Mouse (Mus musculus): ENCODE data around the gene Gadd45b. TPM values are rescaled to one million over a fixed set of nuclear protein-coding genes. Genes with fewer than 3 reads are reported as not detected.

Gene Gadd45b
- polyA plus RNA-seq, 2 experiments = 36.6 to 46.2 TPM

DNA sequence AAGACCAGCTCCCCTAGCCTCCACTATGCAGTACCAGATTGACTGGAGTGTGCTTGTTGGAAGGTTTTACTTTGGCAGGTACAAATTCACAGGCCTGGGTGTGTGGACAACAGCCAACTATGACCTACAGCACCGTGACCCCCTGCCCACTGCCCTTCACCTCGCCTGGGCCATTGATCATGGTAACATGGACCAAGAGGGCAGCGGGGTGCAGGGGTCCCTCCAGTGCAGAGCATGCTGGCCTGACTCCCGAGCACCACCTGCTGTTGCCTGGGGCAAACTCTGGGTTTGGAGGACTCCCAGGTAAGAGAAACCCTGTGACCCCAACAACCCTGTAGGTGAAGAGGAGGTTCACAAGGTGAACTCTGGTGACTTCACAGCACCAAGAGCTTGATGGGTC lies 27.9 kb downstream of the Gadd45b start:
- H3K4me1 ChIP-seq (ENCODE audit: control insufficient read depth, insufficient read depth, low read length) = peaks cover 17% of the 10 kb centered on the region
- ATAC-seq (ENCODE audit: low FRiP score, low read depth) (no peak), DNase-seq (ENCODE audit: low spot score) (no peak)
- no peaks in the 10 kb centered on the region for H3K9me3 ChIP-seq (ENCODE audit: control insufficient read depth, low read length)
- no peak overlapping the region for H3K4me2 ChIP-seq (replicated peaks; ENCODE audit: low read depth, low read length, severe bottlenecking)
- H3K4me3 ChIP-seq (replicated peaks; ENCODE audit: low read length) = no peak overlapping the region
- H3K27me3 ChIP-seq (ENCODE audit: control insufficient read depth, insufficient read depth, low read length) = no peaks in the 10 kb centered on the region
- no peak overlapping the region for H3K27ac ChIP-seq (replicated peaks; ENCODE audit: low read depth, low read length)
- H3K9ac ChIP-seq (ENCODE audit: low read depth, low read length, severe bottlenecking) = no peak overlapping the region
- no peaks in the 10 kb centered on the region for H3K36me3 ChIP-seq (ENCODE audit: control insufficient read depth, insufficient read depth, low read length)
- no peak for TF ChIP-seq POLR2A (IDR thresholded peaks at IDR 0.05; ENCODE audit: borderline replicate concordance, extremely low read depth, insufficient read depth, insufficient read length)
- WGBS = 69% methylated on average over 4 of the region's 4 CpGs

DNA sequence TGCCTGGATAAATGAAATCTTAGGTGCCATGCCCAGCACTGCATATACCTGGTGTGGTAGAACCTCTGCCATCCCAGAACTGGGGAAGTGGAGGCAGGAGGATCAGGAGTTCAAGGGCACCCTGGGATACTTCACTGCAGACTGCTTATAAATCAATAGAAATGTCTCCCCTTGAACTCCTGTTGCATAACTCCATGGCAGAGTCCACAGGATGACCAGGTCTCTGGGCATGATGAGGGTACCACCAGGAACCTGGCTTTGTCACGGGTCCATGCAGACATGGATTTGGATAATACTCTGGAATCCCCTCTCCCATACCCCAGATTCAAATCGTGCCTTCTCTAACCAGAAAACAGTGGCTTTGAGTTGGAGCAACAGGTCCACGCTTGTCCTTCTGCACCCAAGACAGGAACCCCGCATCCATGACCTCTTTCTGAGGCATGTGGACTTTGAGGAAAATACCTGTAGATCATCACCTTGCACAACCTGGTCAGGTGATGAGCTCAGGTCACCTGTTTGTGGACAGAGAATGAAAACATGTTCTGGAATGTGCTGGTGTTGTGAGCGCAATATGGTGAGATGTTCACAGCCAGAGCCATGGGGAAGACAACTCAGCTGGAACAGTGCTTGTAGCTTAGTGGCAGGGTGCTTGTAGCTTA lies 29.2 kb downstream of the Gadd45b start:
- no peak overlapping the region for H3K4me2 ChIP-seq (replicated peaks; ENCODE audit: low read depth, low read length, severe bottlenecking)
- no peak overlapping the region for H3K4me3 ChIP-seq (replicated peaks; ENCODE audit: low read length)
- TF ChIP-seq POLR2A (IDR thresholded peaks at IDR 0.05; ENCODE audit: borderline replicate concordance, extremely low read depth, insufficient read depth, insufficient read length) = no peak
- H3K36me3 ChIP-seq (ENCODE audit: control insufficient read depth, insufficient read depth, low read length) = no peaks in the 10 kb centered on the region
- peaks cover 27% of the 10 kb centered on the region for H3K4me1 ChIP-seq (ENCODE audit: control insufficient read depth, insufficient read depth, low read length)
- no peak overlapping the region for H3K27ac ChIP-seq (replicated peaks; ENCODE audit: low read depth, low read length)
- H3K9ac ChIP-seq (ENCODE audit: low read depth, low read length, severe bottlenecking) = no peak overlapping the region
- no peak for ATAC-seq (ENCODE audit: low FRiP score, low read depth)
- no peaks in the 10 kb centered on the region for H3K9me3 ChIP-seq (ENCODE audit: control insufficient read depth, low read length)
- no peaks in the 10 kb centered on the region for H3K27me3 ChIP-seq (ENCODE audit: control insufficient read depth, insufficient read depth, low read length)
- WGBS = 93% methylated on average over 5 of the region's 5 CpGs
- DNase-seq (ENCODE audit: low spot score) = no peak

GRCm38 (mm10) chr10:80960551-80961508 lies 31.0 kb downstream of the Gadd45b start:
- H3K9ac ChIP-seq (ENCODE audit: low read depth, low read length, severe bottlenecking) = 0 out of 2 replicates have a peak overlapping the region, but pooled peaks have one; percentile 7
- peak overlapping the region; percentile 37 for H3K4me2 ChIP-seq (replicated peaks; ENCODE audit: low read depth, low read length, severe bottlenecking)
- H3K36me3 ChIP-seq (ENCODE audit: control insufficient read depth, insufficient read depth, low read length) = no peaks in the 10 kb centered on the region
- DNase-seq (ENCODE audit: low spot score) (peak; percentile 82), ATAC-seq (ENCODE audit: low FRiP score, low read depth) (peak; percentile 86)
- H3K9me3 ChIP-seq (ENCODE audit: control insufficient read depth, low read length) = no peaks in the 10 kb centered on the region
- H3K27me3 ChIP-seq (ENCODE audit: control insufficient read depth, insufficient read depth, low read length) = no peaks in the 10 kb centered on the region
- H3K4me1 ChIP-seq (ENCODE audit: control insufficient read depth, insufficient read depth, low read length) = peaks cover 23% of the 10 kb centered on the region
- no peak overlapping the region for H3K4me3 ChIP-seq (replicated peaks; ENCODE audit: low read length)
- no peak for TF ChIP-seq POLR2A (IDR thresholded peaks at IDR 0.05; ENCODE audit: borderline replicate concordance, extremely low read depth, insufficient read depth, insufficient read length)
- H3K27ac ChIP-seq (replicated peaks; ENCODE audit: low read depth, low read length) = peak overlapping the region; percentile 81
- 20% methylated on average over 11 of the region's 16 CpGs for WGBS

GRCm38 (mm10) chr10:80962051-80962472 lies 32.2 kb downstream of the Gadd45b start:
- peaks cover 27% of the 10 kb centered on the region for H3K4me1 ChIP-seq (ENCODE audit: control insufficient read depth, insufficient read depth, low read length)
- DNase-seq (ENCODE audit: low spot score) = no peak
- TF ChIP-seq POLR2A (IDR thresholded peaks at IDR 0.05; ENCODE audit: borderline replicate concordance, extremely low read depth, insufficient read depth, insufficient read length) = no peak

DNA sequence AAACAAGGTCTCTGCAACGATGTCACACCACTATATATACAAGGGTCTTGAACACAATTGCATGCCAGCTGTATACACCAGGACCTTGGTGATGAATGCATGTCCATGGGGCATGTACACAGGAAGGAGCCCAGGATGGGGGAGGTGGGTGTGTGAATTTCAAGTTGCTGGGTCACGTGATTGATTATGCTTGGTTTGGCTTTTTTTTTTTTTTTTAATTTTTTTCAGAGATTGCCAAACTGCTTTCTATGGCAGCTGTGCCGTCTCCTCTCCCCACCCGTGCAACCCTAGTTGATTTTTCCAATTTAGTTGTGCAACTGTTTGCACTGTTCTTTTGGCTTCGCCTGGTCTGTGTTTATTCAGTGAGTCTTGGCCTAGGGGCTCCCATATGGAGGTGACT lies 32.7 kb downstream of the Gadd45b start:
- H3K4me2 ChIP-seq (replicated peaks; ENCODE audit: low read depth, low read length, severe bottlenecking) = no peak overlapping the region
- no peaks in the 10 kb centered on the region for H3K27me3 ChIP-seq (ENCODE audit: control insufficient read depth, insufficient read depth, low read length)
- H3K4me1 ChIP-seq (ENCODE audit: control insufficient read depth, insufficient read depth, low read length) = peaks cover 32% of the 10 kb centered on the region
- TF ChIP-seq POLR2A (IDR thresholded peaks at IDR 0.05; ENCODE audit: borderline replicate concordance, extremely low read depth, insufficient read depth, insufficient read length) = no peak
- ATAC-seq (ENCODE audit: low FRiP score, low read depth) = no peak
- H3K4me3 ChIP-seq (replicated peaks; ENCODE audit: low read length) = no peak overlapping the region
- no peaks in the 10 kb centered on the region for H3K9me3 ChIP-seq (ENCODE audit: control insufficient read depth, low read length)
- H3K9ac ChIP-seq (ENCODE audit: low read depth, low read length, severe bottlenecking) = no peak overlapping the region
- H3K36me3 ChIP-seq (ENCODE audit: control insufficient read depth, insufficient read depth, low read length) = no peaks in the 10 kb centered on the region
- H3K27ac ChIP-seq (replicated peaks; ENCODE audit: low read depth, low read length) = no peak overlapping the region
- no peak for DNase-seq (ENCODE audit: low spot score)
- WGBS = 83% methylated on average over 5 of the region's 5 CpGs

More at GRCm38 (mm10) chr10:80962051-80962472, 32.2 kb downstream of the Gadd45b start:
- Histone ChIP-seq H3K4me3 (replicated peaks; ENCODE audit: low read length) (no peak overlapping the region), H3K9me3 (ENCODE audit: control insufficient read depth, low read length) (no peaks in the 10 kb centered on the region), H3K9ac (ENCODE audit: low read depth, low read length, severe bottlenecking) (no peak overlapping the region), H3K4me2 (replicated peaks; ENCODE audit: low read depth, low read length, severe bottlenecking) (no peak overlapping the region), H3K27me3 (ENCODE audit: control insufficient read depth, insufficient read depth, low read length) (no peaks in the 10 kb centered on the region), H3K27ac (replicated peaks; ENCODE audit: low read depth, low read length) (no peak overlapping the region), H3K36me3 (ENCODE audit: control insufficient read depth, insufficient read depth, low read length) (no peaks in the 10 kb centered on the region)
- 43% methylated on average over 10 of the region's 10 CpGs for WGBS
- no peak for ATAC-seq (ENCODE audit: low FRiP score, low read depth)
